Mouse (Mus musculus) heart, adult 2 months (tissue): ENCODE measurements around the gene Gucy2c. TPM values are rescaled to one million over a fixed set of nuclear protein-coding genes. Genes with fewer than 3 reads are reported as not detected.

Experiments
- DNase-seq, 2 experiments: peaks; one replicate each; pipeline ENCODE4 v3.0.0; 2021
- H3K27ac ChIP-seq: fragments of 200-600 bp; 2 replicates; pipeline ENCODE4 v1.8.1; 2022
- H3K27me3 ChIP-seq: fragments of 200-500 bp; 2 replicates; pipeline ENCODE4 v1.6.1; 2012; ENCODE audit warnings: mild to moderate bottlenecking, low read length, inconsistent platforms, mixed read lengths; ENCODE audit not compliant: control insufficient read depth, insufficient read depth
- H3K36me3 ChIP-seq: fragments of 200-500 bp; 2 replicates; pipeline ENCODE4 v1.6.1; 2012; ENCODE audit warnings: low read length, inconsistent platforms; ENCODE audit not compliant: control insufficient read depth, insufficient read depth
- H3K4me1 ChIP-seq: fragments of 200-500 bp; 2 replicates; pipeline ENCODE4 v1.6.1; 2011; ENCODE audit warnings: low read length; ENCODE audit not compliant: control insufficient read depth, insufficient read depth
- H3K4me3 ChIP-seq: fragments of 200-600 bp; 2 replicates; pipeline ENCODE4 v1.8.1; 2022
- H3K79me2 ChIP-seq: fragments of 200-500 bp; replicated peaks from 2 replicates; pipeline ENCODE4 v1.6.1; 2012; ENCODE audit warnings: mild to moderate bottlenecking, inconsistent platforms, low read length, moderate library complexity, mixed read lengths; ENCODE audit not compliant: control insufficient read depth, insufficient read depth
- H3K9ac ChIP-seq: fragments of 200-500 bp; 2 replicates; pipeline ENCODE4 v1.6.1; 2012; ENCODE audit warnings: low read depth, mild to moderate bottlenecking, control low read depth, inconsistent platforms, low read length, mixed read lengths
- CTCF ChIP-seq: fragments of 200-600 bp; IDR thresholded peaks from 2 replicates; pipeline ENCODE4 v1.8.1; 2022; ENCODE audit warnings: antibody characterized with exemption, mild to moderate bottlenecking, moderate library complexity
- EP300 ChIP-seq: fragments of 200-500 bp; IDR thresholded peaks from 2 replicates; pipeline ENCODE4 v1.6.1; 2011; ENCODE audit warnings: low read depth, low read length, control low read depth; ENCODE audit not compliant: insufficient read depth
- POLR2A ChIP-seq: fragments of 200-500 bp; IDR thresholded peaks from 2 replicates; pipeline ENCODE4 v1.6.1; 2011; ENCODE audit warnings: mild to moderate bottlenecking, low read depth, low read length, control low read depth; ENCODE audit not compliant: insufficient read depth
- WGBS: fragments of 180-500 bp; shearing (Covaris S2); methylation state at CpG from one replicate; pipeline ENCODE4 v1.1.7; 2018; 5-methylcytosine and 5-hydroxymethylcytosine counted together
- intact Hi-C: fragments of 180-260 bp; cut with DNase I; formaldehyde crosslinking; loops from one replicate; pipeline ENCODE4 v1.15.1; 2025
- polyA plus RNA-seq: library from polyadenylated mRNA; depleted of rRNA; stranded (reverse); fragments of >200 nt; gene quantifications from 2 replicates; pipeline ENCODE4 v1.2.3, GENCODE M21; 2012
- total RNA-seq, 2 experiments: library from RNA; stranded (reverse); gene quantifications; 2 replicates each; pipeline ENCODE4 v1.2.3; 2021

The Gucy2c gene
- total and polyA plus RNA-seq, 3 experiments = not detected

DNA sequence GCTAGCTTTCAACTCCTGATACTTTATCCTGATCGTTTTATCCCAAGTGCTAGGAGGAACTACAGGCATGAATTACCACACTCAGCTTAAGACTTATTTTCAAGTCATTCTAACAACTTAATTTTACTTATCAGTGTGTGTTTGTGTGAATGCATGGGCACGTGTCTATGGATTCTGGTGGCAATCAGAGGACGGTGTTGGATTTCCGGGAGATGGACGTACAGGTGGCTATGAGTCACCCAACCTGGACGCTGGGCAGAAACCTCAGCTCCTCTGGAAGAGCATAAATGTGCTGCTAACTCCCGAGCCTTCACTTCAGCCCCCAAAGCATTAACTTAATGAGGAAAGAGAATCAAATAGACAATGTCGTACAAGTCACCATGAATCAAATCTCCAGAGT, 43.4 kb upstream of the Gucy2c start:
- H3K36me3 ChIP-seq = peaks cover 9% of the 10 kb centered on the region
- H3K79me2 ChIP-seq = peaks cover 2% of the 10 kb centered on the region
- 80% methylated on average over 8 of the region's 8 CpGs for WGBS
- no peak overlapping the region for H3K9ac ChIP-seq
- peaks cover 1% of the 10 kb centered on the region for H3K4me1 ChIP-seq
- no peak overlapping the region for H3K4me3 ChIP-seq
- TF ChIP-seq CTCF (no peak), EP300 (no peak), POLR2A (no peak)
- no peak for DNase-seq
- H3K27ac ChIP-seq = no peak overlapping the region
- H3K27me3 ChIP-seq = no peaks in the 10 kb centered on the region
- intact Hi-C loops = loop anchor here (10.0 kb wide), 1 partner anchor 1810 kb away; the partner anchor contains the start of gene Ddx47

DNA sequence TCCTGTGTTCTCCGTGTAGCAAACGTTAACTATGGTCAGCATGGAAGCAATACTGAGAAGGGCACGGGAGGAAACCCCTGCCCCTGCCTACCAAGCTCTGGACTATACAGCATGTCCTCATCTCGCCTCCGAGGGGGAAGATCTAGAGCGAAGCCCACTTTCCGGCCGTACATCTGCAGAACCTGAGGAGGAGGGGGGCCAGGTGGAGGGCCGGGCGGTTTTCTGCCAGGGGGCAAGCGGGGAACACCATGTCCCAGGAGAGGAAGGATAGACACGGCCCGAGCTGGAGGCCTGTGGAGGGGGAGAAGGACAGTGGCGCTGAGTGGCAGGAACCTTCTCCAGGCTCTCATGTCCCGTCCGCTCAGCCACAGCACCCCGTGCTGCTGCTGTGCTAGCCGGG, 39.5 kb upstream of the Gucy2c start:
- no peak for DNase-seq
- H3K27me3 ChIP-seq = no peaks in the 10 kb centered on the region
- no peak overlapping the region for H3K27ac ChIP-seq
- no peak for TF ChIP-seq EP300
- TF ChIP-seq CTCF = no peak
- TF ChIP-seq POLR2A = no peak
- 78% methylated on average over 18 of the region's 18 CpGs for WGBS
- no peaks in the 10 kb centered on the region for H3K4me1 ChIP-seq
- intact Hi-C loops = loop anchor here (10.0 kb wide), 1 partner anchor 1806 kb away; the partner anchor contains the start of gene Ddx47
- no peak overlapping the region for H3K4me3 ChIP-seq
- H3K9ac ChIP-seq = no peak overlapping the region
- no peaks in the 10 kb centered on the region for H3K79me2 ChIP-seq
- peaks cover 6% of the 10 kb centered on the region for H3K36me3 ChIP-seq

DNA sequence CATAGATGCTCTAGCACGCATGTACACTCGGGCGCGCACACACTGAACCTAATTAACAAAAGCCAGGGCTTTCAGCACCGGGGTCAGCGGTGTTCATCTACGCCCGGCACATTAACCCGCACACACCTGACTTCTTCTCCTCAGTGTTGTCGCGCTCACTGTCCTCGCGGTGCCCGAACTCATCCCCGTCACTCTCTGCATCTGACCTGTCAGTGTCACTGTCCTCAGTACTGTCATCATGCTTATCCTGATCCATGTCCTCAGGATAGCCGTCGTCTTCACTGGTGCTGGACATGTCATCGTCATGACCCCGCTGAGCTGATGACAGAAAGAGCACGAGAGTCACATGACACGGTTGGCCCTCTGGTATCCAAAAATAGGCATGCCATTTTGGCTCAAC, 38.8 kb upstream of the Gucy2c start:
- TF ChIP-seq EP300 (no peak), CTCF (no peak), POLR2A (no peak)
- Histone ChIP-seq H3K4me3 (no peak overlapping the region), H3K27me3 (no peaks in the 10 kb centered on the region), H3K36me3 (peaks cover 5% of the 10 kb centered on the region), H3K9ac (no peak overlapping the region), H3K27ac (no peak overlapping the region), H3K79me2 (no peaks in the 10 kb centered on the region), H3K4me1 (no peaks in the 10 kb centered on the region)
- DNase-seq = no peak
- intact Hi-C loops = loop anchor here (10.0 kb wide), 1 partner anchor 1806 kb away; the partner anchor contains the start of gene Ddx47
- 76% methylated on average over 21 of the region's 21 CpGs for WGBS

DNA sequence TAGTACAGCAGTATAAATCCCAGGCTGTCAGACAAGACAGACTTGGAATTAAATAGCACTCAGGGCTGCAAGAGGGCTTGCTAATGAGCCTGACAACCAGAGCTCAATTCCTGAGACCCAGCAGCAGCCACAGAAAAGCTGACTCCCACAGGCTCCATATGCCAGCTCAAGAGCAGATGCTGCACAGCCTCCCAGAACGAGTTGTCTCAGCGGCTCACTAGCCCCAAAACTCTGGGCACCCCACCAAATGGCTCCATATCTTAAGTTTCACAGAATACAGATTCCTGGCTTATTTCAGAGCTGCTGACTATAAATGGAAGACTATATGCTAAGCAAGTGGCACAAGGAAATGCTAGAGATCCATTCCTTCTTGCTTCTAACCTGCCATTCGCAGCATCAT, 36.0 kb upstream of the Gucy2c start:
- no peaks in the 10 kb centered on the region for H3K79me2 ChIP-seq
- no peak for TF ChIP-seq POLR2A
- no peak for TF ChIP-seq EP300
- 82% methylated on average over 3 of the region's 3 CpGs for WGBS
- H3K4me1 ChIP-seq = no peaks in the 10 kb centered on the region
- no peak for DNase-seq
- no peak overlapping the region for H3K9ac ChIP-seq
- H3K27ac ChIP-seq = no peak overlapping the region
- H3K27me3 ChIP-seq = no peaks in the 10 kb centered on the region
- intact Hi-C loops = no loop called here
- H3K4me3 ChIP-seq = no peak overlapping the region
- H3K36me3 ChIP-seq = 0 out of 2 replicates have a peak, but pooled peaks cover 3% of the 10 kb centered on the region

DNA sequence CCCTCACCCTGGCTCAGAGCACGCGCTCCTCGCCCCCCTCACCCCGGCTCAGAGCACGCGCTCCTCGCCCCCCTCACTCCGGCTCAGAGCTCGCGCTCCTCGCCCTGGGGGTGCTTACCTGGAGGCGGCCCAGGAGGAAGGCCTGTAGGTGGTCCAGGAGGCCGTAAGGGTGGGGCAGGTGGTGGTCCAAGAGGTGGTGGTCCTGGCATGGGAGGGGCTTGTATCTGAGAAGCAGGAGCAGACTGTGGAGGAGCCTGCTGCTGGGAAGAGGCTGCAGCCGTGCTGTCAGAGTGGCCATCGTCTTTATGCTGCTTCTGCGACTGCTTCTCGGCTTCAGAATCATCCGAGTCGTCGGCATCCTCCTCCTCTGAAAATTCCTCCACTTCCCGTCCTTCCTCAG, 35.3 kb upstream of the Gucy2c start:
- no peak for DNase-seq
- no peak overlapping the region for H3K4me3 ChIP-seq
- no peaks in the 10 kb centered on the region for H3K4me1 ChIP-seq
- WGBS = 80% methylated on average over 21 of the region's 21 CpGs
- intact Hi-C loops = no loop called here
- no peak overlapping the region for H3K27ac ChIP-seq
- TF ChIP-seq POLR2A = no peak
- H3K9ac ChIP-seq = no peak overlapping the region
- 0 out of 2 replicates have a peak, but pooled peaks cover 3% of the 10 kb centered on the region for H3K36me3 ChIP-seq
- no peaks in the 10 kb centered on the region for H3K79me2 ChIP-seq
- no peaks in the 10 kb centered on the region for H3K27me3 ChIP-seq

DNA sequence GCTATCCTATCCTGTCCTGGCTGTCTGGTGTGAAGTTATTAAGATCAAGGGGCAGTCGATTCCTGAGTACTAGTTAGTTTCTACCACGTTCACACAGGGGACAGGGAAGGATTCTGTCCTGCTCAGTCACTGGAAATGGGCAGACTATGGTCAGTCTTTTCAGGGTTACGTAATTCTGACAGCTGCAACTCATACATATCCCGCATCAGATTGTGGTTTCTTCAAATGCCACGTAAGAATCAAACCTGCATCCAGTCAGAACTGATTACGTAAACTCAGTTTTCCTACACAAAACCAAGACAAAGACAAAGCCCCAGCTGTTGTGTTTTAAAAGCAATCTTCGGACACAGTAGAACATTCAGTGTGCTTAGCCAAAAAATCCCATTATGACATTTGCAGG, 33.8 kb upstream of the Gucy2c start:
- 91% methylated on average over 7 of the region's 7 CpGs for WGBS
- H3K4me1 ChIP-seq = no peaks in the 10 kb centered on the region
- no peaks in the 10 kb centered on the region for H3K79me2 ChIP-seq
- no peak overlapping the region for H3K27ac ChIP-seq
- intact Hi-C loops = no loop called here
- DNase-seq = no peak
- no peak for TF ChIP-seq POLR2A
- no peak for TF ChIP-seq CTCF
- no peak for TF ChIP-seq EP300
- no peak overlapping the region for H3K4me3 ChIP-seq
- no peaks in the 10 kb centered on the region for H3K27me3 ChIP-seq
- no peak overlapping the region for H3K9ac ChIP-seq
- 0 out of 2 replicates have a peak, but pooled peaks cover 3% of the 10 kb centered on the region for H3K36me3 ChIP-seq
